Mouse (Mus musculus): ENCODE data around the gene Usp39. TPM values are rescaled to one million over a fixed set of nuclear protein-coding genes. Genes with fewer than 3 reads are reported as not detected.

Gene Usp39
- 15.8 TPM for polyA plus RNA-seq (2014; fragmentation: Illumina TruSeq; extraction: RNeasy Lipid Tissue Mini Kit (QIAGEN cat#74804); ENCODE audit: low read depth, low replicate concordance)

GRCm38 (mm10) chr6:72345074-72345567 is at the start of gene Usp39:
Gene Usp39, minus strand, starts transcription at chr6:72345184.

GRCm38 (mm10) chr6:72389941-72390771 is 45.2 kb upstream of the Usp39 start, which contains the start of gene Vamp8:
Gene Vamp8, minus strand, starts transcription at chr6:72390703.

GRCm38 (mm10) chr6:72380131-72380770 is 35.3 kb upstream of the Usp39 start, which contains the start of gene Vamp5:
Gene Vamp5, minus strand, starts transcription at chr6:72380468.

GRCm38 (mm10) chr6:72366844-72367443 is 22.0 kb upstream of the Usp39 start, which contains the start of gene Rnf181:
Gene Rnf181, minus strand, starts transcription at chr6:72366956.

GRCm38 (mm10) chr6:72355066-72355911 is 10.3 kb upstream of the Usp39 start, which contains the start of gene Tmem150a:
Gene Tmem150a, plus strand, starts transcription at chr6:72355447.

GRCm38 (mm10) chr6:72347166-72347941 is 2.4 kb upstream of the Usp39 start, which contains the start of gene 0610030E20Rik:
Gene 0610030E20Rik, plus strand, starts transcription at chr6:72347317.

Other genes starting within 250 kb of the Usp39 start
- gene St3gal5, start 247.6 kb downstream of the Usp39 start, polyA plus RNA-seq (2014; fragmentation: Illumina TruSeq; extraction: RNeasy Lipid Tissue Mini Kit (QIAGEN cat#74804); ENCODE audit: low read depth, low replicate concordance) = 52.3 TPM
- gene Atoh8, start 109.6 kb downstream of the Usp39 start, polyA plus RNA-seq (2014; fragmentation: Illumina TruSeq; extraction: RNeasy Lipid Tissue Mini Kit (QIAGEN cat#74804); ENCODE audit: low read depth, low replicate concordance) = 9.7 TPM
- gene Sftpb, start 40.6 kb downstream of the Usp39 start, polyA plus RNA-seq (2014; fragmentation: Illumina TruSeq; extraction: RNeasy Lipid Tissue Mini Kit (QIAGEN cat#74804); ENCODE audit: low read depth, low replicate concordance) = not detected
- 13.1 TPM for gene 0610030E20Rik, start 2.1 kb upstream of the Usp39 start, polyA plus RNA-seq (2014; fragmentation: Illumina TruSeq; extraction: RNeasy Lipid Tissue Mini Kit (QIAGEN cat#74804); ENCODE audit: low read depth, low replicate concordance)
- gene Tmem150a, start 10.3 kb upstream of the Usp39 start, polyA plus RNA-seq (2014; fragmentation: Illumina TruSeq; extraction: RNeasy Lipid Tissue Mini Kit (QIAGEN cat#74804); ENCODE audit: low read depth, low replicate concordance) = 40.1 TPM
- 71.2 TPM for gene Rnf181, start 21.8 kb upstream of the Usp39 start, polyA plus RNA-seq (2014; fragmentation: Illumina TruSeq; extraction: RNeasy Lipid Tissue Mini Kit (QIAGEN cat#74804); ENCODE audit: low read depth, low replicate concordance)
- gene Vamp5, start 35.3 kb upstream of the Usp39 start, polyA plus RNA-seq (2014; fragmentation: Illumina TruSeq; extraction: RNeasy Lipid Tissue Mini Kit (QIAGEN cat#74804); ENCODE audit: low read depth, low replicate concordance) = 93.9 TPM
- gene Vamp8, start 45.5 kb upstream of the Usp39 start, polyA plus RNA-seq (2014; fragmentation: Illumina TruSeq; extraction: RNeasy Lipid Tissue Mini Kit (QIAGEN cat#74804); ENCODE audit: low read depth, low replicate concordance) = 110 TPM
- 23.4 TPM for gene Ggcx, start 69.1 kb upstream of the Usp39 start, polyA plus RNA-seq (2014; fragmentation: Illumina TruSeq; extraction: RNeasy Lipid Tissue Mini Kit (QIAGEN cat#74804); ENCODE audit: low read depth, low replicate concordance)
- gene Mat2a, start 94.4 kb upstream of the Usp39 start, polyA plus RNA-seq (2014; fragmentation: Illumina TruSeq; extraction: RNeasy Lipid Tissue Mini Kit (QIAGEN cat#74804); ENCODE audit: low read depth, low replicate concordance) = 213 TPM
- gene Sh2d6, start 176.5 kb upstream of the Usp39 start, polyA plus RNA-seq (2014; fragmentation: Illumina TruSeq; extraction: RNeasy Lipid Tissue Mini Kit (QIAGEN cat#74804); ENCODE audit: low read depth, low replicate concordance) = not detected
- 18.2 TPM for gene Capg, start 199.2 kb upstream of the Usp39 start, polyA plus RNA-seq (2014; fragmentation: Illumina TruSeq; extraction: RNeasy Lipid Tissue Mini Kit (QIAGEN cat#74804); ENCODE audit: low read depth, low replicate concordance)